Comparison of ENCODE assay signal across 12 mouse cellular contexts in the genomic region with DNA sequence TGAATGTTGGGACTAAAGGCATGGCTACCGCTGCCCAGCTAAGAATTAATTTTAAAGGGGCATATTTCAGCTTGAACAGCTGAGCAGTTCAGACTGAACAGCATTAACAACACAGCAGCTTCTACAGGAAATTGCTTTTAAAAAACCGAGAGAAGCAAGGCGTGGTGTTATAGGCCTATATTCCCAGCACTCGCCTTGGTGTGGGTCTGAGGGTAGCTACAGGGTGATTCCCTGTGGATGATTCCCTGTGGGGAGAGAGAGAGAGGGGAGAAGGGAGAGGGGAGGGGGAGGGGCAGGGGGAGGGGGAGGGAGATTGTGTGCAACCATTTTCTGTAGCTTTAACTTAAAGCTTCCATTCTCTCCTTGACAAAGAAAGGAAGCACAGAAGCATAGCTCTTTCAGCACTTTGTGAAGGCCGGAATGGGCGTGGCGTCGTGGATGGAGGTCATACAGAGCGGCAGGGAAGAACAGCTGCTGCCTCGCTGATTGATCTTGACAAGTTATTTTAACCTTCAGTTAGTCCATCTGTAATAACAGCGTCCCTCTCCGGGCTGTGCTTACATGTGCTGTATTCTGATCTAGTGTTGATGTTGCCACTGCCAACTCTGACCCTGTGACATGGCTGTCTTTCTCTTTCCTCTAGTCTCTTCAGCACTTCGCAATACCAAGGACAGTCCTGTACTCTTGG. TPM values are rescaled to one million over a fixed set of nuclear protein-coding genes. Genes with fewer than 3 reads are reported as not detected.
DNase-seq lines count a peak whose midpoint lies in the region; ATAC-seq lines count a peak whose summit lies in the region.
"Had no signal": no experiment of that assay in that cellular context is flagged by ENCODE, and none has a peak within 500 bp of the region (broad histone marks: within the 10 kb centered on the region; RNA-seq: fewer than 3 reads in every experiment).

No protein-coding gene starts in this region.

- no peak overlapping the region for H3K27ac ChIP-seq in liver, embryonic 12.5 days
- H3K27ac ChIP-seq in hindbrain, embryonic 12.5 days: no peak overlapping the region; the same call in 1 of the 2 replicates
- 0 out of 2 replicates have a peak overlapping the region, but pooled peaks have one; percentile 6 for H3K27ac ChIP-seq in neural tube, embryonic 13.5 days (replicated peaks)
- H3K27ac ChIP-seq: stomach, embryonic 15.5 days had no signal

- no peak overlapping the region for H3K9ac ChIP-seq in liver, embryonic 12.5 days
- H3K9ac ChIP-seq in hindbrain, embryonic 12.5 days: no peak overlapping the region
- H3K9ac ChIP-seq in neural tube, embryonic 13.5 days: no peak overlapping the region
- H3K9ac ChIP-seq: stomach, embryonic 15.5 days had no signal

- no peak overlapping the region for H3K4me2 ChIP-seq in liver, embryonic 12.5 days
- peak overlapping the region; percentile 33 for H3K4me2 ChIP-seq in hindbrain, embryonic 12.5 days (replicated peaks)
- H3K4me2 ChIP-seq in neural tube, embryonic 13.5 days: peak overlapping the region; percentile 31
- H3K4me2 ChIP-seq: stomach, embryonic 15.5 days had no signal

- no peaks in the 10 kb centered on the region for H3K36me3 ChIP-seq in liver, embryonic 12.5 days
- no peaks in the 10 kb centered on the region for H3K36me3 ChIP-seq in hindbrain, embryonic 12.5 days
- no peaks in the 10 kb centered on the region for H3K36me3 ChIP-seq in neural tube, embryonic 13.5 days
- H3K36me3 ChIP-seq: stomach, embryonic 15.5 days had no signal

- 70% methylated on average over 13 of the region's 13 CpGs for WGBS in liver, embryonic 12.5 days (ENCODE audit: insufficient replicate concordance)
- WGBS in hindbrain, embryonic 12.5 days: 26% methylated on average over 13 of the region's 13 CpGs
- 27% methylated on average over 13 of the region's 13 CpGs for WGBS in neural tube, embryonic 13.5 days

- no peaks in the 10 kb centered on the region for H3K27me3 ChIP-seq in liver, embryonic 12.5 days (replicated peaks)
- H3K27me3 ChIP-seq in hindbrain, embryonic 12.5 days: no peaks in the 10 kb centered on the region
- no peaks in the 10 kb centered on the region for H3K27me3 ChIP-seq in neural tube, embryonic 13.5 days
- H3K27me3 ChIP-seq: stomach, embryonic 15.5 days had no signal

- peak; percentile 14 for DNase-seq in liver
- peak; percentile 83 for DNase-seq in adrenal gland, postnatal 14 days
- DNase-seq in T-cell, adult 2 months (ENCODE audit: low spot score): no peak
- no peak for DNase-seq in spleen, adult 18-20 months
- DNase-seq in cerebellum, postnatal 14 days: no peak
- DNase-seq: gastrocnemius, postnatal 10 days had no signal

- no peaks in the 10 kb centered on the region for H3K9me3 ChIP-seq in liver, embryonic 12.5 days (replicated peaks)
- no peaks in the 10 kb centered on the region for H3K9me3 ChIP-seq in hindbrain, embryonic 12.5 days (replicated peaks)
- no peaks in the 10 kb centered on the region for H3K9me3 ChIP-seq in neural tube, embryonic 13.5 days
- H3K9me3 ChIP-seq: stomach, embryonic 15.5 days had no signal

- no peak overlapping the region for H3K4me3 ChIP-seq in liver, embryonic 12.5 days
- no peak overlapping the region for H3K4me3 ChIP-seq in hindbrain, embryonic 12.5 days
- H3K4me3 ChIP-seq in neural tube, embryonic 13.5 days: 0 out of 2 replicates have a peak overlapping the region, but pooled peaks have one; percentile 2
- H3K4me3 ChIP-seq: stomach, embryonic 15.5 days had no signal

- no peak for ATAC-seq in liver, embryonic 12.5 days
- ATAC-seq in hindbrain, embryonic 12.5 days (ENCODE audit: low FRiP score): peak; percentile 68
- peak; percentile 72 for ATAC-seq in neural tube, embryonic 13.5 days (ENCODE audit: low read depth)
- ATAC-seq: intestine, postnatal 0 days had no signal

- H3K4me1 ChIP-seq in liver, embryonic 12.5 days: no peaks in the 10 kb centered on the region
- peaks cover 11% of the 10 kb centered on the region; the same call in 1 of the 2 replicates for H3K4me1 ChIP-seq in hindbrain, embryonic 12.5 days
- H3K4me1 ChIP-seq in neural tube, embryonic 13.5 days (replicated peaks): peaks cover 11% of the 10 kb centered on the region
- H3K4me1 ChIP-seq: stomach, embryonic 15.5 days had no signal

RNA-seq across cellular contexts. Expression of gene Hrg, which starts 4.7 kb away (rescaled TPM):
- polyA plus RNA-seq in liver, embryonic 12.5 days (2016; fragmentation: Nextera tagmentation; extraction: Ambion mirVana): 0.10 and 0.13 TPM in 2 replicates
- 10.0 and 153 TPM in 2 replicates for total RNA-seq in adrenal gland, postnatal 14 days (2021)
- 0.18 TPM in 1 of 2 replicates, not detected in the other for polyA plus RNA-seq in hindbrain, embryonic 12.5 days (2016; fragmentation: Nextera tagmentation; extraction: Ambion mirVana)
- 0.25 TPM in 1 of 2 replicates, not detected in the other for polyA plus RNA-seq in neural tube, embryonic 13.5 days (2015; fragmentation: Nextera tagmentation; extraction: Ambion mirVana)
- polyA plus RNA-seq: intestine, postnatal 0 days; limb, embryonic 11.5 days had no signal

RNA-seq across cellular contexts. Expression of gene Fetub, which starts 37.4 kb away (rescaled TPM):
- polyA plus RNA-seq in liver, embryonic 12.5 days (2016; fragmentation: Nextera tagmentation; extraction: Ambion mirVana): 0.35 and 0.69 TPM in 2 replicates
- 30.2 and 120 TPM in 2 replicates for total RNA-seq in adrenal gland, postnatal 14 days (2021)
- not detected in 2 replicates for polyA plus RNA-seq in hindbrain, embryonic 12.5 days (2016; fragmentation: Nextera tagmentation; extraction: Ambion mirVana)
- polyA plus RNA-seq in neural tube, embryonic 13.5 days (2015; fragmentation: Nextera tagmentation; extraction: Ambion mirVana): not detected in 2 replicates
- polyA plus RNA-seq: intestine, postnatal 0 days; limb, embryonic 11.5 days had no signal

Comparison
In these comparisons a context has a peak if more than half of its experiments do, and no peak if none do; other contexts are left out.
1. DNase-seq: peak in liver (single experiment) and adrenal gland, postnatal 14 days (single experiment); none in T-cell, adult 2 months (single experiment), spleen, adult 18-20 months (0 of 2) and cerebellum, postnatal 14 days (0 of 2).